Mouse (Mus musculus): Measurements from ENCODE around the gene Klc1. TPM values are rescaled to one million over a fixed set of nuclear protein-coding genes. Genes with fewer than 3 reads are reported as not detected.

Gene Klc1
- polyA plus RNA-seq, 1 experiment from 2014 or later: 391 TPM

DNA sequence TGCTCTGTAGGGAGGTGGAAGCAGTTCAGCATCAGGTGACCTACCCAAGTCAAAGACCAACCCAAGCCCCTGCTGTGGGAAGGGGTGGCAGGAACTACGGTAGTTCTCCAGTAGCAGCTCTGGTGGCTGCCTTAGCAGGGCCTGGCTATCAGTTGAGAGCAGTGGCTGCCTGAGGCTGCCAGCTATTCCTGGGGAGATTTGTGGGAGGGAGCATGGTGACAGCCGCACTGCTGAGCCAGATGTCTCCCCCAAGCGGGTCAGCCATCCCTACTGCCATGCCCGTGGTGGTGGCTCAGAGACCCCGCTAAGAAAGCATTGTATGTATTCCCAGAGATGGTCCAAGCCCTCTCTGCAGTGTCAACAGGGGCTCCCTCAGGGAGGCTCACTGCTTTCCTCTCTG lies 74.0 kb downstream of the Klc1 start:
- DNase-seq (ENCODE audit: low spot score) (no peak), ATAC-seq (no peak)
- H3K27me3 ChIP-seq (replicated peaks; ENCODE audit: control insufficient read depth, insufficient read depth, low read length): no peaks in the 10 kb centered on the region
- H3K4me3 ChIP-seq (ENCODE audit: low read depth, low read length): no peak overlapping the region
- WGBS: 74% methylated on average over 5 of the region's 5 CpGs
- no peak overlapping the region for H3K4me2 ChIP-seq (ENCODE audit: low read length)
- H3K4me1 ChIP-seq (ENCODE audit: control insufficient read depth, insufficient read depth, low read length): no peaks in the 10 kb centered on the region
- no peak overlapping the region for H3K27ac ChIP-seq (ENCODE audit: low read depth, low read length)
- H3K9me3 ChIP-seq (replicated peaks; ENCODE audit: control insufficient read depth, low read length): no peaks in the 10 kb centered on the region
- H3K36me3 ChIP-seq (ENCODE audit: control insufficient read depth, insufficient read depth, low read length): peaks cover 55% of the 10 kb centered on the region
- no peak overlapping the region for H3K9ac ChIP-seq (ENCODE audit: low read length)

DNA sequence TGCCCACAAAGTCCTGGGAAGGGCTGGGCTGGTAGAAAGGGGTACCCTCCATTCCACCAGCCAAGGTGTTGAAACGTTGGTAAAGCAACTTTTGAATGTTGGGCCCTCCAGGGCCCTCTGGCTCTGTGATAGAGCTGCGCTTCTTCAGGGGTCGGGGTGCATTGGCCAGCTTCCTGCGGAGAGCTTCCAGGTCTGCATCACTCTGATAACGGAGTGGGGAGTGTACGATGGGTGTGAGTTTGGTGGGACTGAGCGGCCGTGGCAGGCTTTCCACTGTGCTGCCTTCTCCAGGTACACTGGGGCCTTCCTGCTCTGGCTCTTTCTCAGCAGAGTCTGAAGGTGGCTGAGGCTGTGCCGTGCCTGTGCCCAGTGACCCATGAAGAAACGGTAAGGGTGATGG lies 74.8 kb downstream of the Klc1 start:
- Histone ChIP-seq H3K27ac (ENCODE audit: low read depth, low read length) (no peak overlapping the region), H3K9me3 (replicated peaks; ENCODE audit: control insufficient read depth, low read length) (no peaks in the 10 kb centered on the region), H3K4me1 (ENCODE audit: control insufficient read depth, insufficient read depth, low read length) (no peaks in the 10 kb centered on the region), H3K4me3 (ENCODE audit: low read depth, low read length) (no peak overlapping the region), H3K27me3 (replicated peaks; ENCODE audit: control insufficient read depth, insufficient read depth, low read length) (no peaks in the 10 kb centered on the region), H3K36me3 (ENCODE audit: control insufficient read depth, insufficient read depth, low read length) (peaks cover 50% of the 10 kb centered on the region), H3K4me2 (ENCODE audit: low read length) (no peak overlapping the region), H3K9ac (ENCODE audit: low read length) (no peak overlapping the region)
- no peak for ATAC-seq
- DNase-seq (ENCODE audit: low spot score): no peak
- WGBS: 87% methylated on average over 10 of the region's 10 CpGs

DNA sequence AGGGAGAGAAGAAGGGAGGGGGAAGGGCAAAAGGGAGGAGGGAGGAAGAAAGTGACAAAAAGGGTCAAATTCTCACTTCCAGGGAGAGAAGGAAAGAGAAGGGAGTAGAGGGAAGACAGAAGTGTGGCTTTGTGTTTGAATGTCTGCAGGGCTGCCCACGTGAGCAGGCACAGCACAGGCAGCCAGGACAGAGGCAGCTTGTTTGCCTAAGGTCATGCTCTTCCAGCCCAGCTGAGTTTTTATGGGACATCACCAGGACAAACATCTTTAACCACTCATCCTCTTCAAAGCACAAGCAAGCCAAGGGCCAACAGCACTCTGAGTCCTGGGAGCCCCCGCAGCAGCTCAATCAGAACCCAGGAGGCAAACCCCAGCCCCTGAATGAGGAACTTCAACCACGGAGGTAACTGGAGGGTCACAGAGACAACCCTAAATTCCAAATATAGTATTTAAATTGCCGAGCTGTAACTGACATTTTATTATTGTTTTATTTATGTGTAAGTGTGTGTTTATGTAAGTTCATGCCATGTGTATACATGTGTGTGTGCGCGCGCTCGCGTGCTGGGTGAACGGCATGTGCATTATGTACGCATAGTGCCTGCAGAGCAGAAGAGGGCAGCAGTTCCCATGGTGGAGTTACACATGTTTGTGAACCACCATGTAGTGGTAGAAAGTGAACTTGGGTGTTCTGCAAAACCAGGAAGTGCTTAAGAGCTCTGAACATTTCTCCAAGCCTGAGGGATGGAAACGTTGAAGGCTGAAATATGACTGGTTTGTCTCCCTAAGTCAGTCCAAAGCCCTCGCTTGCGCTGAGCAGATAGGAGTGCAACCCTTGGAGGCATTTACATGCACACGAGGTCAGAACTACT lies 84.2 kb downstream of the Klc1 start:
- no peaks in the 10 kb centered on the region for H3K9me3 ChIP-seq (replicated peaks; ENCODE audit: control insufficient read depth, low read length)
- no peak overlapping the region for H3K4me2 ChIP-seq (ENCODE audit: low read length)
- no peak overlapping the region for H3K9ac ChIP-seq (ENCODE audit: low read length)
- WGBS: 90% methylated on average over 15 of the region's 15 CpGs
- H3K36me3 ChIP-seq (ENCODE audit: control insufficient read depth, insufficient read depth, low read length): peaks cover 11% of the 10 kb centered on the region; the same call in 1 of the 2 replicates
- no peaks in the 10 kb centered on the region for H3K27me3 ChIP-seq (replicated peaks; ENCODE audit: control insufficient read depth, insufficient read depth, low read length)
- DNase-seq (ENCODE audit: low spot score) (no peak), ATAC-seq (no peak)
- no peak overlapping the region for H3K27ac ChIP-seq (ENCODE audit: low read depth, low read length)
- H3K4me3 ChIP-seq (ENCODE audit: low read depth, low read length): no peak overlapping the region
- no peaks in the 10 kb centered on the region for H3K4me1 ChIP-seq (ENCODE audit: control insufficient read depth, insufficient read depth, low read length)

DNA sequence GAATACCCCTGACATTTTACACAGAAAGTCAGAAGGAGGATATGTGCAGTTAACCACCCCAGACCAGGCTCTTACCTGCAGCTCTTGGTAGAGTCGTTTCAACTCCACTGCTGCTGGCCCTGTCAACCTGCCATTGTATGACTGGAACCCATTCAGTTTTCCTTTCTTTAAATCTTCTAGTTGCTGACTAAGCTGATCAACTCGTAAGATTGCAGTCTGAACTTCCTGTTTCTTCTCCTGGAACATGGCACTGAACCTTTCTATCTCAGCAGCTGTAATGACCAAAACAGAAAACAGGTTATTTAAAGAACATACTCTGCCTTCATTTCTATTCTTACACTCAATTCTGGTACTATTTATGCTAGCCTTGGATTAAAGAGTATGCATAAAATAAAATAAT lies 84.8 kb downstream of the Klc1 start:
- 65% methylated on average over 2 of the region's 2 CpGs for WGBS
- DNase-seq (ENCODE audit: low spot score): no peak
- ATAC-seq: no peak

DNA sequence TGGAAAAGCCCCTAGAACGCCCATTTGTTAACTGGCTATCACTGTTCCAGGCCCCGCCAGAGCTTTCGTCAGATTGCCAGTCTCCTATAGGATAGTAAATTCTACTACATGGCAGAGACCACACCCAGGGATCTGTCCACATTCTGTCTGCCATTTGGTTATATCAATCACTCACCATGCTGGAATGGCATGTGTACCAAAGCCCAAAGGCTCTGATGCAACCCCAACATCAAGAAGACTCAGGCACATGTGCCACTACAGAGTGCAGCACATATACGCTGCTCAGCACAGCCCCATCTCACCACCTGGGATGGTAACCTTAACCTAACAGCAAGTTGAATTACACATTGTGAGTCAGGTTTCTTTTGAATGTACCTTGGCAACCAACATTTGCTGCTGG lies 87.3 kb downstream of the Klc1 start:
- H3K36me3 ChIP-seq (ENCODE audit: control insufficient read depth, insufficient read depth, low read length): no peaks in the 10 kb centered on the region
- H3K4me2 ChIP-seq (ENCODE audit: low read length): no peak overlapping the region
- no peak overlapping the region for H3K27ac ChIP-seq (ENCODE audit: low read depth, low read length)
- no peak for ATAC-seq
- DNase-seq (ENCODE audit: low spot score): no peak
- H3K9me3 ChIP-seq (replicated peaks; ENCODE audit: control insufficient read depth, low read length): no peaks in the 10 kb centered on the region
- no peaks in the 10 kb centered on the region for H3K4me1 ChIP-seq (ENCODE audit: control insufficient read depth, insufficient read depth, low read length)
- 88% methylated on average over 4 of the region's 4 CpGs for WGBS
- H3K9ac ChIP-seq (ENCODE audit: low read length): no peak overlapping the region
- no peak overlapping the region for H3K4me3 ChIP-seq (ENCODE audit: low read depth, low read length)
- H3K27me3 ChIP-seq (replicated peaks; ENCODE audit: control insufficient read depth, insufficient read depth, low read length): no peaks in the 10 kb centered on the region

More for the DNA sequence above, 84.8 kb downstream of the Klc1 start:
- Histone ChIP-seq H3K27me3 (replicated peaks; ENCODE audit: control insufficient read depth, insufficient read depth, low read length) (no peaks in the 10 kb centered on the region), H3K9me3 (replicated peaks; ENCODE audit: control insufficient read depth, low read length) (no peaks in the 10 kb centered on the region), H3K9ac (ENCODE audit: low read length) (no peak overlapping the region), H3K4me2 (ENCODE audit: low read length) (no peak overlapping the region), H3K4me1 (ENCODE audit: control insufficient read depth, insufficient read depth, low read length) (no peaks in the 10 kb centered on the region), H3K4me3 (ENCODE audit: low read depth, low read length) (no peak overlapping the region), H3K36me3 (ENCODE audit: control insufficient read depth, insufficient read depth, low read length) (peaks cover 8% of the 10 kb centered on the region; the same call in 1 of the 2 replicates), H3K27ac (ENCODE audit: low read depth, low read length) (no peak overlapping the region)

DNA sequence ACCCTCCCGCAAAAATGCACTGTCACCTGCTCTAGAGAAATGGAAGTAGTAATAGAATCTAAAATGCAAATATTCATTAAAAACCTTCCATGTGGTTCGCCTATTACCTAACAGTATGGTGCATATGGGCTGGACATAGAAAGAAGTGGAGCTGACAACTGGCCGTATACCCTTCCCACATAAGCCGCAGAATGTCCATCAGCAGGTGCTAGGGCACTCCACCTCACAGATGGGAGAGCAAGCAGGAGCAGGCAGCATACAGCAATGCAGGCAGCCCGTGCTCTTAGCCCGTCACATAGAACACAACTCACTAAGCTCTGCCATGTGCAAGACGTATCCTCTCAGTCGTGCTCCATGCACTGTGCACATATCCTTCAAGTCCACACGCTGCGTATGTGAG lies 88.2 kb downstream of the Klc1 start:
- Histone ChIP-seq H3K4me3 (ENCODE audit: low read depth, low read length) (no peak overlapping the region), H3K4me2 (ENCODE audit: low read length) (no peak overlapping the region), H3K27me3 (replicated peaks; ENCODE audit: control insufficient read depth, insufficient read depth, low read length) (no peaks in the 10 kb centered on the region), H3K9ac (ENCODE audit: low read length) (no peak overlapping the region), H3K9me3 (replicated peaks; ENCODE audit: control insufficient read depth, low read length) (no peaks in the 10 kb centered on the region), H3K36me3 (ENCODE audit: control insufficient read depth, insufficient read depth, low read length) (no peaks in the 10 kb centered on the region), H3K27ac (ENCODE audit: low read depth, low read length) (no peak overlapping the region), H3K4me1 (ENCODE audit: control insufficient read depth, insufficient read depth, low read length) (no peaks in the 10 kb centered on the region)
- DNase-seq (ENCODE audit: low spot score) (no peak), ATAC-seq (no peak)
- 89% methylated on average over 10 of the region's 10 CpGs for WGBS

DNA sequence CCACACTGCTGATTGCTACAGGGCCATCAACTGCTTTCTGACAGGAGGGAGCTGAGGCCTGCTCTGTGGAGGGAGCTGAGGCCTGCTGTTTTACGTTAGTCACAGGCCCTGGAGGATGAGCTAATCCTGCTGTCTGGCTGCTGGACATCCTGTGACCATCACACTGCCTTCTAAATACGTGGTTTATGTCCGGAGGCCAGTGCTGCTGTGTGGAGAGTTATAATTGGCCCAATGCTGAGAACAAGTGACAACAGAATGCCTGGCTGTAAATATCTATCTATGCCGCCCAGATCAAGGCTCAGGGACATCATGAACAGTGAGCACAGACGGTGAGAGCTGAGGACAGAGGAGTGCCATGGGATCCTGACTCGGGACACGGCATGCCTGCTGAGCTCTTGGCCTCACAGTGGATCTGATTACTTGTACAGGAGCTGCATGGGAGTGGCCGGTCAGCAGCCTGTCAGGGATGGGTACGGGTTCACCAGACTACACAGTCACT lies 89.7 kb downstream of the Klc1 start:
- H3K9ac ChIP-seq (ENCODE audit: low read length): no peak overlapping the region
- no peaks in the 10 kb centered on the region for H3K27me3 ChIP-seq (replicated peaks; ENCODE audit: control insufficient read depth, insufficient read depth, low read length)
- no peak overlapping the region for H3K27ac ChIP-seq (ENCODE audit: low read depth, low read length)
- H3K4me1 ChIP-seq (ENCODE audit: control insufficient read depth, insufficient read depth, low read length): no peaks in the 10 kb centered on the region
- no peak for DNase-seq (ENCODE audit: low spot score)
- no peaks in the 10 kb centered on the region for H3K9me3 ChIP-seq (replicated peaks; ENCODE audit: control insufficient read depth, low read length)
- H3K4me3 ChIP-seq (ENCODE audit: low read depth, low read length): no peak overlapping the region
- H3K36me3 ChIP-seq (ENCODE audit: control insufficient read depth, insufficient read depth, low read length): no peaks in the 10 kb centered on the region
- H3K4me2 ChIP-seq (ENCODE audit: low read length): no peak overlapping the region
- WGBS: 84% methylated on average over 9 of the region's 9 CpGs
- no peak for ATAC-seq

DNA sequence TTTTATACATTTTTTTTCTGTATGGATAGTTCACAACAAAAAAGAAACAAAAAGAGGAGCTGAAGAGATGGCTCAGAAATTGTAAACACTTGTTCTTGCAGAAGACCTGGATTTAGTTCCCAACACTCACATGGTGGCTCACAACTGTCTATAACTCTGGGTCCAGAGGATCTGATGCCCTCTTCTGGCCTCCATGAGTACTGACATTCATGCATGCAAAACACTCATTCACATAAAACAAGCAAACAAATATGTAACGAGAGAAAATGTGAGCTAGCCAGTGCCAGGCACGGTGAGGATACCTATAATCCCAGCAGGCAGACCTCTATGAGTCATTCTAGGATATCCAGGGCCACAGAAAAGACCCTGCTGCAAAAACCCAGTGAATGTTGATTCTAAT lies 92.6 kb downstream of the Klc1 start:
- 64% methylated on average over 2 of the region's 2 CpGs for WGBS
- H3K27ac ChIP-seq (ENCODE audit: low read depth, low read length): no peak overlapping the region
- no peak for DNase-seq (ENCODE audit: low spot score)

DNA sequence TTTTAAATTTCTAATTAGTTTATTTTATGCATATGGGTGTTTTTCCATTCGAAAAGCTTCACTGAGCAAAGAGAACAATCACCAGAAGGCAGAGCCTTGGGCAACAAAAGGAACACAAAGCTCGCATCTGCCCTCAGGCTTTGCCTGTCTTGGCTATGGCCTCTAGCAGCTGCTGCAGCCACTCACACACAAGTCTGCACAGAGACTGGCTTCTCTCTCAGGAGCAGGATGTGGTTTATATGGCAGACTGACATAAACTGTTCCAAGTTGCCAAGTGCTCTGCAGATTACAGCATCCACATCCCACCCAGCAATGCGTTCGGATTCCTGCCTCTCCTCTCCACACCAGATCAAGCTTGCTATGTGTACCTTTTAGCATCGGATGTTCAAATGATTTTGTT lies 93.1 kb downstream of the Klc1 start:
- ATAC-seq: no peak
- no peak overlapping the region for H3K27ac ChIP-seq (ENCODE audit: low read depth, low read length)
- 73% methylated on average over 5 of the region's 5 CpGs for WGBS

More for the DNA sequence above, 92.6 kb downstream of the Klc1 start:
- Histone ChIP-seq H3K9ac (ENCODE audit: low read length) (no peak overlapping the region), H3K9me3 (replicated peaks; ENCODE audit: control insufficient read depth, low read length) (no peaks in the 10 kb centered on the region), H3K27me3 (replicated peaks; ENCODE audit: control insufficient read depth, insufficient read depth, low read length) (no peaks in the 10 kb centered on the region), H3K36me3 (ENCODE audit: control insufficient read depth, insufficient read depth, low read length) (no peaks in the 10 kb centered on the region), H3K4me3 (ENCODE audit: low read depth, low read length) (no peak overlapping the region), H3K4me1 (ENCODE audit: control insufficient read depth, insufficient read depth, low read length) (no peaks in the 10 kb centered on the region), H3K4me2 (ENCODE audit: low read length) (no peak overlapping the region)
- no peak for ATAC-seq

More for the DNA sequence above, 93.1 kb downstream of the Klc1 start:
- Histone ChIP-seq H3K27me3 (replicated peaks; ENCODE audit: control insufficient read depth, insufficient read depth, low read length) (no peaks in the 10 kb centered on the region), H3K4me3 (ENCODE audit: low read depth, low read length) (no peak overlapping the region), H3K9me3 (replicated peaks; ENCODE audit: control insufficient read depth, low read length) (no peaks in the 10 kb centered on the region), H3K4me2 (ENCODE audit: low read length) (no peak overlapping the region), H3K4me1 (ENCODE audit: control insufficient read depth, insufficient read depth, low read length) (no peaks in the 10 kb centered on the region), H3K36me3 (ENCODE audit: control insufficient read depth, insufficient read depth, low read length) (no peaks in the 10 kb centered on the region), H3K9ac (ENCODE audit: low read length) (no peak overlapping the region)
- DNase-seq (ENCODE audit: low spot score): peak; percentile 42

All from forebrain, embryonic 14.5 days (tissue).